Mouse (Mus musculus) thymus, adult 2 months (tissue): ENCODE measurements around the gene Gm10837.

Experiments used
- CTCF ChIP-seq: fragments of 200-500 bp; IDR thresholded peaks from 2 replicates; pipeline ENCODE4 v1.5.1; 2012; ENCODE audit warnings: mild to moderate bottlenecking, control low read depth, low read length, moderate library complexity, borderline replicate concordance; ENCODE audit not compliant: control insufficient read depth, poor library complexity, insufficient read depth; ENCODE audit errors: extremely low read depth
- POLR2A ChIP-seq: fragments of 200-500 bp; IDR thresholded peaks from 2 replicates; pipeline ENCODE4 v1.6.1; 2012; ENCODE audit warnings: mild to moderate bottlenecking, low read length, control low read depth, moderate library complexity; ENCODE audit not compliant: control insufficient read depth, poor library complexity, insufficient read depth; ENCODE audit errors: extremely low read depth

GRCm38 (mm10) chr14:122535986-122536385 lies 45.6 kb downstream of the Gm10837 start:
- no peak for TF ChIP-seq POLR2A
- no peak for TF ChIP-seq CTCF
